Mouse (Mus musculus) ES-E14 (cell line): Measurements from ENCODE around the gene Bdnf.

Experiments
- HCFC1 ChIP-seq: IDR thresholded peaks from 2 replicates; pipeline ENCODE4 v1.6.1; 2012; ENCODE audit warnings: low read length, inconsistent platforms, borderline replicate concordance; ENCODE audit not compliant: insufficient read depth
- MAFK ChIP-seq: IDR thresholded peaks from 2 replicates; pipeline ENCODE4 v1.6.1; 2014; ENCODE audit warnings: mild to moderate bottlenecking, low read depth, low read length, inconsistent platforms; ENCODE audit not compliant: insufficient read depth
- ZNF384 ChIP-seq: IDR thresholded peaks from 2 replicates; pipeline ENCODE4 v1.6.1; 2012; ENCODE audit warnings: low read depth, low read length, inconsistent platforms

DNA sequence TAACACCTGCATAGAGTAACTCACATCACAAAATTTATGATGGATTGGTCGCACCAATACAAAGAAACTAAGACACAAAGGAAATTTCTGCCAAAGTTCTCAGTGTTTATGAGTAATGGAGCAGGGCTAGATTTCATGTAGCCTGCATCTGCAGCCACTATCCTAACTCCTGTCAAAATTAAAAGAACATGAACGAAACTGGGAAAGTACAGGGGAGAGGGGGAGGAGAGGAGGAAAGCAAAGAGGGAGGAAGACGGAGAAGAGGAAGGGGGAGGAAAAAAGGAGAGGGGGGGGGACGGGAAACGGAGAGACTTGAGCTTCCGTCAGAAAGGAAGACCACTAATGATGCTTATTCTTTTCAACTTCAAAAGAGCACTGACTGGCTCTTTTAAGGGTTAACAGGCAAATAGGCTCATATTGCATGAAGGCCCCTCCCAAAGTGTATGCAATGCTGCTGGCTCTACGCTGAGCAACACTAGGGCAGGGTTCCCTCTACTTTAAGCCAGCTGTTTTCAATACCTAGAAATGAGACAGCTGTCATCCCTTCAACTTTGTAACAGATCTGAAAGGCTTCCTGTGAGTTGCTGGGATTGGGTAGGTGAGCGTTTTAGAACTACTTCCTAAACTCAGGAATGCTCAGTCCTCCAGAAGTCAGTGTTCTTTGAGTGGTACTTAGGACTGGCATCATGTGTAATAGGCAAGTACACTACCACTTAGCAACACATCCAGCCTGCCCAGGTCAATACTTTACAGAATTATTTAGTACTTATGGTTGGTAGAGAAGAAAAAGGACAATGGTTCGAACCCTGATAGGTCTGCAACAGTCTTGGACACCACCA lies 58.9 kb downstream of the Bdnf start:
- no peak for TF ChIP-seq HCFC1
- TF ChIP-seq MAFK = no peak
- no peak for TF ChIP-seq ZNF384
